Mouse (Mus musculus): ENCODE results near the gene Clcc1. TPM values are rescaled to one million over a fixed set of nuclear protein-coding genes. Genes with fewer than 3 reads are reported as not detected.

Clcc1 gene
- 42.2 and 47.0 TPM in 2 replicates for polyA plus RNA-seq (2015; fragmentation: Nextera tagmentation; extraction: Ambion mirVana)

DNA sequence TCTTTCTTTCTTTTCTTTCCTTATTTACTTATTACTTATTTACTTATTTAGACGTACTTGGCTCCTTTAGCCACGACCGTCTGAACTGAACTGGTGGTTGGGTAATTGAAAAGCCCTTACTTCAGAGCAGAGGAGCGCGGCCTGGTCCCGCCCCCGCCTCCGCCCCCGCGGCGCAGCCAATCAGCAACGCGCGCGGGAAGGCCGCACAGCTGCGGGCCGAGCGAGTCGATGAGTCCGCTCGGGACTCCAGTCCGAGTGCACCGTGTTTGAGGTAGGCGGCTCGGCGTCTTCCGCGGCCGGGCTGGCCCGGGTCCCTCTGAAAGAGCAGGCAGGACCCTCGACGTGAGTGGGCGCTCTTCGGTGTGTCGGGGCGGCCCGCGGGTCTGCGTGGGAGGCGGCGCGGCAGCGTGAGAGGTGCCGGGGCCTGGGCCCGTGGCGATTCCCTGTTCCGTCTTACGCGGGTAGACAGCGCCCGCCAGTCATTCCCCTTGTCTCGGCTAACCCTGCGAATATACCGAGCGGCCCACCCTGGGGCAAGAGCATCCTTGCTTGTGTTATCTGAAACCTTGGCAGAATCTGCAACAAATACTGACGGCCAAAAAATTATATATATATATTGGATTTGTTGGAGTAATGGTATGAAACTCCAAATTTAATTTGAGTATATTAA is at the start of gene Clcc1:
Gene Clcc1, plus strand, starts transcription at position 204 of the 670 bp plus-strand sequence.

DNA sequence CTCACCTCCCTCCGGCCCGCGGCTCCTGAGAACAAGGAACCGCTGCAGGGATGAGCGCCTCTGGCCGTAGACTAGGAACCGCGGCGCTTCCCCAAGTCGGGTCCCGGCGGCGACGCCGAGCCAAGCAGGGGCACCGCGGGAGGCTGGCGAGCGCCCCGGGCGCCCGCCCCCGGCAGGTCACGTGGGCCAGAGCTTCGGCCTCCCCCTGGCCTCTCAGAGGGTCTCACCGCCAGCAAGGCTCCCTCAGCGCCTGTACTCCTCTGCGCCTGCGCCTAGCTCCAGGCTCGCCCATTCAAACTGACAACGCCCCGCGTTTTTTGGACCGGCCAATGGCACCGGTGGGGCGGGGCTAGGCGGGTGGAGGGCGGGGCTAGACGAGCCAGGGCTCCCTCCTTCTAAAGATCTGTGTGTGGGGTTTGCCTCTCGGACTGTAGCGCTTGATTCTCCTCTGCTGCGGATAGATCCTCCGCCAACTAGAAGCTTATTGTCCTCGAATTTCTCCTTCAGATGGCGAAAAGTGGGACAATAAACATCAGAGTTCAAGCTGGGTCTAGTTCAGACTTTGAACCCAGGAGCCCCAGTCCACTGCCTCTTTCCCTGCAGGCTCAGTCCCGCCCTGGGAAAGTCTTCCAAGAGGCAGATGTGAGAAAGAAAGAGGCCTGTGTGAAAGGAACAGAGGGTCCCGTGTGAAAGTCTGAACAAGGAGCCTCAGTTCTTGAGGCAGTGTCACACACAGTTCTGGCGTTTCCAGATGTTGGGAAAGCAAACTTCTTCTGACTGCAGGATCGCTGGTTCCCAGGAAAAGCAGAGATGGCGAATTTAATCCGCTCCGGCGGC is 68.5 kb downstream of the Clcc1 start, which contains the start of gene Gpsm2:
Gene Gpsm2, minus strand, starts transcription at position 274 of the 837 bp plus-strand sequence.

Other genes starting within 250 kb of the Clcc1 start
- 0.76 and 1.8 TPM in 2 replicates for gene Celsr2, start 238.4 kb upstream of the Clcc1 start, polyA plus RNA-seq (2015; fragmentation: Nextera tagmentation; extraction: Ambion mirVana)
- 68.8 and 83.1 TPM in 2 replicates for gene Sars, start 208.7 kb upstream of the Clcc1 start, polyA plus RNA-seq (2015; fragmentation: Nextera tagmentation; extraction: Ambion mirVana)
- not detected in 2 replicates for gene 1700013F07Rik, start 119.8 kb upstream of the Clcc1 start, polyA plus RNA-seq (2015; fragmentation: Nextera tagmentation; extraction: Ambion mirVana)
- 0.03 and 0.04 TPM in 2 replicates for gene 5330417C22Rik, start 117.4 kb upstream of the Clcc1 start, polyA plus RNA-seq (2015; fragmentation: Nextera tagmentation; extraction: Ambion mirVana)
- gene Tmem167b, start 91.4 kb upstream of the Clcc1 start, polyA plus RNA-seq (2015; fragmentation: Nextera tagmentation; extraction: Ambion mirVana), result 21.0 and 24.8 TPM in 2 replicates
- gene Taf13, start 82.2 kb upstream of the Clcc1 start, polyA plus RNA-seq (2015; fragmentation: Nextera tagmentation; extraction: Ambion mirVana), result 26.6 and 33.4 TPM in 2 replicates
- 3.6 and 4.3 TPM in 2 replicates for gene Wdr47, start 62.6 kb upstream of the Clcc1 start, polyA plus RNA-seq (2015; fragmentation: Nextera tagmentation; extraction: Ambion mirVana)
- gene Gpsm2, start 68.4 kb downstream of the Clcc1 start, polyA plus RNA-seq (2015; fragmentation: Nextera tagmentation; extraction: Ambion mirVana), result 36.4 and 38.4 TPM in 2 replicates
- 0.73 and 0.81 TPM in 2 replicates for gene Aknad1, start 85.7 kb downstream of the Clcc1 start, polyA plus RNA-seq (2015; fragmentation: Nextera tagmentation; extraction: Ambion mirVana)
- gene Stxbp3, start 186.6 kb downstream of the Clcc1 start, polyA plus RNA-seq (2015; fragmentation: Nextera tagmentation; extraction: Ambion mirVana), result 33.5 and 37.0 TPM in 2 replicates
- 0.41 and 0.62 TPM in 2 replicates for gene Fndc7, start 236.1 kb downstream of the Clcc1 start, polyA plus RNA-seq (2015; fragmentation: Nextera tagmentation; extraction: Ambion mirVana)

Measured in skeletal muscle tissue, postnatal 0 days (tissue).